Mouse (Mus musculus): ENCODE data around the gene Gm13272.

DNA sequence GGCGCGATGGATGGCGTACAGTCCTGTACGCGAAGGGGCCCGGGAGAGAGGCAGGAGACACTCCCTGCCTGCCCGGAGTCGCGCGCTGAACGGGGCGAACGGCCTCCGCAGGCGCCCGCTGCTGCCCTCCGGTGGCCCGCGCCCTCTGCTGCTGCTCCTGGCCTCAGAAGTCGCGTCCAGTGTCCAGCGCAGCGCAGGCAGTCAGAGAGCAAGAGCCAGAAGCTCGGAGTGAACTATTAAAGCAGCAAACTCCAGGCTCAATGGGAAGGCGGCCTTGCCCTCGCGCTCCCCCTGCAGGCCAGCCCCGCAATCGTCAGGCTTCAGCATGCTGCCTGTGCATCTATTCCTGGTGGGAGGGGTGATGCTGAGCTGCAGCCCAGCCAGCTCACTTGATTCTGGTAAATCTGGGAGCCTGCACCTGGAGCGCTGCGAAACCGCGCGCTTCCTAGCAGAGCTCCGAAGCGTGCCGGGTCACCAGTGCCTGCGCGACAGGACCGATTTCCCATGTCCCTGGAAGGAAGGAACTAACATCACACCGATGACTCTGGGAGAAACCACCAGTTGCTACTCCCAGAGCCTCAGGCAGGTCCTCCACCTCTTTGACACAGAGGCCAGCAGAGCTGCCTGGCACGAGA, 16.1 kb upstream of the Gm13272 start:
- TF ChIP-seq POLR2A (IDR thresholded peaks at IDR 0.05; ENCODE audit: insufficient read depth, low read depth, low read length) = peak; percentile 71; the same call in 1 of the 2 replicates
- TF ChIP-seq CTCF (IDR thresholded peaks at IDR 0.05) = peak; percentile 71
